Mouse (Mus musculus) CH12.LX (cell line): ENCODE measurements around the gene Myo9b. TPM values are rescaled to one million over a fixed set of nuclear protein-coding genes. Genes with fewer than 3 reads are reported as not detected.
A peak's percentile ranks its signal among the peaks of the same experiment; 100 is the strongest.

Source experiments
- DNase-seq: peaks from one replicate; pipeline ENCODE4 v3.0.0-alpha.2; 2013; ENCODE audit errors: extremely low read depth
- H3K27ac ChIP-seq: 2 replicates; pipeline ENCODE4 v1.5.1; 2012; ENCODE audit warnings: low read depth, mild to moderate bottlenecking, control low read depth, moderate library complexity; ENCODE audit not compliant: insufficient read depth
- H3K27me3 ChIP-seq: replicated peaks from 2 replicates; pipeline ENCODE3; 2012; ENCODE audit warnings: inconsistent platforms
- H3K36me3 ChIP-seq, 2 experiments: replicated peaks in 1 of 2; 2 replicates each; pipeline versions ENCODE3 to v1.6.1; 2012; ENCODE audit warnings: inconsistent platforms in 1 of 2, low read length in 1 of 2, mild to moderate bottlenecking in 1 of 2, mixed read lengths in 1 of 2, moderate library complexity in 1 of 2; ENCODE audit not compliant: control insufficient read depth in 1 of 2, insufficient read depth in 1 of 2
- H3K4me1 ChIP-seq, 2 experiments: 2 replicates each; pipeline ENCODE4 v1.6.1; 2012; ENCODE audit warnings: inconsistent platforms in 1 of 2, moderate library complexity in 1 of 2; ENCODE audit not compliant: insufficient read depth in 2 of 2, control insufficient read depth in 1 of 2
- H3K4me2 ChIP-seq: 2 replicates; pipeline ENCODE4 v1.6.1; 2012; ENCODE audit warnings: low read depth, mild to moderate bottlenecking, control low read depth; ENCODE audit not compliant: poor library complexity, insufficient read depth, severe bottlenecking
- H3K4me3 ChIP-seq, 3 experiments: fragments of 150-350 bp in 1 of 3; sonication (generic) in 1 of 3; replicated peaks in 1 of 3; 2 replicates each; pipeline versions ENCODE3 to v1.5.1; 2011 to 2012; ENCODE audit warnings: low read depth in 2 of 3, low read length in 2 of 3, mild to moderate bottlenecking in 2 of 3, moderate library complexity in 2 of 3, control low read depth in 1 of 3, improper control_type of control experiment in 1 of 3, inconsistent platforms in 1 of 3, mixed read lengths in 1 of 3; ENCODE audit not compliant: poor library complexity in 1 of 3
- H3K79me2 ChIP-seq: replicated peaks from 2 replicates; pipeline ENCODE4 v1.6.1; 2012; ENCODE audit warnings: mild to moderate bottlenecking, moderate library complexity; ENCODE audit not compliant: control insufficient read depth, poor library complexity, insufficient read depth, severe bottlenecking; ENCODE audit errors: extremely low read depth
- H3K9ac ChIP-seq: 2 replicates; pipeline ENCODE4 v1.6.1; 2012; ENCODE audit warnings: low read depth, mild to moderate bottlenecking, control low read depth, moderate library complexity; ENCODE audit not compliant: insufficient read depth
- H3K9me3 ChIP-seq: replicated peaks from 2 replicates; pipeline ENCODE3; 2012; ENCODE audit warnings: low read length, inconsistent platforms, mixed read lengths
- BHLHE40 ChIP-seq: IDR thresholded peaks from 2 replicates; pipeline ENCODE4 v1.6.1; 2011; ENCODE audit warnings: mild to moderate bottlenecking, low read depth, low read length, improper control_type of control experiment
- CHD2 ChIP-seq: IDR thresholded peaks from 2 replicates; pipeline ENCODE4 v1.6.1; 2011; ENCODE audit warnings: low read length, improper control_type of control experiment
- CTCF ChIP-seq, 2 experiments: IDR thresholded peaks in 1 of 2; conservative IDR thresholded peaks in 1 of 2; 2 replicates each; pipeline ENCODE4 v1.5.1; 2011 to 2012; ENCODE audit warnings: low read depth in 2 of 2, low read length in 2 of 2, improper control_type of control experiment in 1 of 2, inconsistent platforms in 1 of 2, mild to moderate bottlenecking in 1 of 2, moderate library complexity in 1 of 2
- HCFC1 ChIP-seq: IDR thresholded peaks from 2 replicates; pipeline ENCODE4 v1.6.1; 2012; ENCODE audit warnings: low read depth, mild to moderate bottlenecking, inconsistent platforms, low read length, improper control_type of control experiment
- JUN ChIP-seq: IDR thresholded peaks from 2 replicates; pipeline ENCODE4 v1.6.1; 2011; ENCODE audit warnings: low read depth, mild to moderate bottlenecking, low read length, improper control_type of control experiment, moderate library complexity; ENCODE audit not compliant: insufficient read depth
- KAT2A ChIP-seq: IDR thresholded peaks from 2 replicates; pipeline ENCODE4 v1.6.1; 2012; ENCODE audit warnings: low read length, improper control_type of control experiment, inconsistent platforms; ENCODE audit not compliant: insufficient replicate concordance
- MAFK ChIP-seq: IDR thresholded peaks from 2 replicates; pipeline ENCODE4 v1.6.1; 2011; ENCODE audit warnings: low read length, improper control_type of control experiment; ENCODE audit not compliant: insufficient replicate concordance
- MXI1 ChIP-seq: IDR thresholded peaks from 2 replicates; pipeline ENCODE4 v1.6.1; 2011; ENCODE audit warnings: mild to moderate bottlenecking, low read depth, low read length, improper control_type of control experiment
- POLR2AphosphoS2 ChIP-seq: IDR thresholded peaks from 2 replicates; pipeline ENCODE4 v1.6.1; 2011; ENCODE audit warnings: low read depth, low read length, improper control_type of control experiment
- RAD21 ChIP-seq: IDR thresholded peaks from 2 replicates; pipeline ENCODE4 v1.6.1; 2011; ENCODE audit warnings: low read depth, mild to moderate bottlenecking, low read length, improper control_type of control experiment, moderate library complexity
- SIN3A ChIP-seq: IDR thresholded peaks from 2 replicates; pipeline ENCODE4 v1.6.1; 2012; ENCODE audit warnings: low read length, improper control_type of control experiment, inconsistent platforms
- USF2 ChIP-seq: conservative IDR thresholded peaks from 2 replicates; pipeline ENCODE4 v1.6.1; 2011; ENCODE audit warnings: low read depth, low read length, improper control_type of control experiment
- ZC3H11A ChIP-seq: IDR thresholded peaks from 2 replicates; pipeline ENCODE4 v1.6.1; 2012; ENCODE audit warnings: low read depth, mild to moderate bottlenecking, inconsistent platforms, low read length, improper control_type of control experiment
- ZKSCAN1 ChIP-seq: IDR thresholded peaks from 2 replicates; pipeline ENCODE4 v1.6.1; 2012; ENCODE audit warnings: low read depth, inconsistent platforms, low read length, improper control_type of control experiment, borderline replicate concordance
- ZMIZ1 ChIP-seq: IDR thresholded peaks from 2 replicates; pipeline ENCODE4 v1.6.1; 2012; ENCODE audit warnings: low read depth, mild to moderate bottlenecking, inconsistent platforms, low read length, improper control_type of control experiment
- ZNF384 ChIP-seq: IDR thresholded peaks from 2 replicates; pipeline ENCODE4 v1.6.1; 2012; ENCODE audit warnings: low read depth, low read length, improper control_type of control experiment, inconsistent platforms
- dilution Hi-C: fragments of 300-500 bp; cut with MboI; formaldehyde crosslinking; loops from 2 replicates; pipeline ENCODE4 v1.14.3; 2020; ENCODE audit warnings: low sequenced_read_pairs; ENCODE audit not compliant: extremely low pct_unique_long_range_greater_than_20kb, extremely low pct_ligation_motif_present
- in situ Hi-C: fragments of 300-500 bp; cut with MboI; formaldehyde crosslinking; loops from 3 replicates; pipeline ENCODE4 v1.14.3; 2019; ENCODE audit warnings: low sequenced_read_pairs, low pct_ligation_motif_present, low pct_unique_long_range_greater_than_20kb, mixed read lengths
- polyA plus RNA-seq: library from polyadenylated mRNA; unstranded; fragments of >175 nt; gene quantifications from 2 replicates; pipeline ENCODE4 v1.2.1, GENCODE M21; 2012; ENCODE audit warnings: low read depth; ENCODE audit not compliant: insufficient read length
- total RNA-seq, 2 experiments: library from RNA; depleted of rRNA; stranded (reverse); fragments of 300-350 nt in 1 of 2; fragments of >200 nt in 1 of 2; gene quantifications; 2 replicates each; pipeline ENCODE4 v1.2.3; 2012 to 2014

Gene Myo9b
- total and polyA plus RNA-seq, 3 experiments = 14.2 to 36.2 (median 29.0) TPM

DNA sequence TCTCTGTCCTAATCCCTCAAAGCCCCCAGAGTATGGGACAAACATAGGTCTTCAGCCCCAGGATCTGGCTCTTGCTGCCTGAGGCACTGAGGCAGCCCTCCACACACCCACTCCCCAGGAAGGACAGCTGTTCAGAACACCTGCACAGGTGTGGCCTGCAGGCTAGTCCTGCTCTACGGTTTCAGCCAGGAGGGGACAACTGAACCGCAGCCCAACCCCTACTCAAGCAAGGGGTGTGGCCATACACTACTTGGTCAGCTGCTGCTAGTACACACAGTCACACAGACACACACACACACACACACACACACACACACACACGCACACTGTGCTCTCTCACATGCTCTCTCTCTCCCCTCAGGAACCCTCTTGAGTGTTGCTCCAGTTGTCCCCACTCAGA lies 111.3 kb downstream of the Myo9b start:
- no peaks in the 10 kb centered on the region for H3K27me3 ChIP-seq
- dilution Hi-C loops = no loop called here
- no peaks in the 10 kb centered on the region for H3K9me3 ChIP-seq
- H3K79me2 ChIP-seq = no peaks in the 10 kb centered on the region
- H3K4me2 ChIP-seq = no peak overlapping the region
- peaks cover 15 to 41% of the 10 kb centered on the region in 2 experiments for H3K4me1 ChIP-seq
- in situ Hi-C loops = no loop called here
- H3K36me3 ChIP-seq = no peaks in the 10 kb centered on the region
- TF ChIP-seq MAFK (no peak), SIN3A (no peak)
- no peak overlapping the region for H3K9ac ChIP-seq
- no peak for DNase-seq
- H3K4me3 ChIP-seq = no peak overlapping the region
- H3K27ac ChIP-seq = no peak overlapping the region

DNA sequence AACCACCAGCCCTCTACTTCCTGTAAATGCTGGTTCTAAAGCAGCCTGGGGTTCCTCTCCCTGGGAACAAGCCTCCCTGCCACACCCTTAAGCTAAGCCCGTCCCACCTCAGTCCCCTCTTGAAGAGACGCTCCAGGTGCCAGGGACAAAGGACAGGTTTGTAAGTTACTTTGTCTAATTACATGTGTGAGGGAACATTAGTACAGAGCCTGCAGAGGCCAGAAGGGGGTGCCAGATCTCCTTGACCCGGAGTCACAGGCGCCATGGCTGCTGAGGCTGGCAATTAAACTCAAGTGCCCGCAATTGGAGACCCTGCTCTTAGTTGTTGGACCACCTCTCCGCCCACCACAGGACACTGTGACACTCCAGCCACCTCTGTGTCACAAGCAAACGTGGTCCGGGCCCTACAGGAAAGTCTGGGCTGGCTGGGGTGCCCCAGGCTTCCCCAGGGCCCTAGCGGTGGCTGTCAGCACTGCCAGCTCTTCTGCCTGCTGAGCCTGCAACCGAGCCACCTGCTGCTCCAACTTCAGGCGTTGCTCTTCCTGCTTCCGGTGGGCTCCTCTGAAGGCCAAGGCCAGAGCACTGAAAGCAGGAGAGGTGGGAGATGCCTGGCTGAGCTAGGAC lies 112.8 kb downstream of the Myo9b start:
- Histone ChIP-seq H3K9ac (no peak overlapping the region), H3K27me3 (no peaks in the 10 kb centered on the region), H3K79me2 (no peaks in the 10 kb centered on the region), H3K9me3 (no peaks in the 10 kb centered on the region), H3K27ac (no peak overlapping the region), H3K36me3 (no peaks in the 10 kb centered on the region), H3K4me3 (no peak overlapping the region), H3K4me2 (no peak overlapping the region), H3K4me1 (peaks cover 5 to 26% of the 10 kb centered on the region in 2 experiments)
- DNase-seq = no peak
- dilution Hi-C loops (no loop called here), in situ Hi-C loops (no loop called here)
- peak in 1 of 2 experiments; percentile 44; a peak in 2 of 4 replicates for TF ChIP-seq CTCF (conservative IDR thresholded peaks at IDR 0.05 in 1 of 2, IDR thresholded peaks at IDR 0.05 in 1 of 2; ENCODE audit: low read depth in 2 of 2, low read length in 2 of 2)
- no peak for TF ChIP-seq KAT2A
- TF ChIP-seq SIN3A = no peak
- TF ChIP-seq RAD21 = peak; percentile 18
- TF ChIP-seq, all 38 proteins: peak for 2

DNA sequence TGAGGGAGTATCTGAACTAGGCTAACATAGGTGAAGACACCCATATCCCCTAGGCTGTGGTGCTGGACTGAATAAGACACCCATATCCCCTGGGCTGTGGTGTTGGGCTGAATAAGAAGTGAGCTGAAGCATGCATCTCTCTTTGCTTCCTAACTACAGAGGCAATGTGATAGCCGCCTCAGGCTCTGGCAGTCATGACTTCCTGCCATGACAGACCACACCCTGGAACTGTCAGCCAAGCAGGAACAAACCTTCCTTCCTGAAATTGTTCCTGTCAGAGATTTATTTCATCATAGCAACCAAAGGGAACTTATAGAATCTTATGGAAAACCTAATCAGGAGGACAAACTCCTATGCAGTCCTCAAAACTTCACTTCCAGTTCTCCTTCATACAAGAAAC lies 115.8 kb downstream of the Myo9b start:
- dilution Hi-C loops = no loop called here
- H3K27me3 ChIP-seq = no peaks in the 10 kb centered on the region

More for the DNA sequence above, 115.8 kb downstream of the Myo9b start:
- Histone ChIP-seq H3K79me2 (no peaks in the 10 kb centered on the region), H3K9me3 (no peaks in the 10 kb centered on the region), H3K27ac (no peak overlapping the region), H3K4me3 (no peak overlapping the region), H3K36me3 (no peaks in the 10 kb centered on the region), H3K9ac (no peak overlapping the region), H3K4me2 (no peak overlapping the region), H3K4me1 (peaks cover 9 to 34% of the 10 kb centered on the region in 2 experiments)
- no peak for DNase-seq
- in situ Hi-C loops = no loop called here
- TF ChIP-seq JUN (no peak), USF2 (no peak), CHD2 (no peak), MXI1 (no peak), ZMIZ1 (no peak), ZNF384 (no peak), HCFC1 (no peak), RAD21 (no peak), BHLHE40 (no peak), ZC3H11A (no peak), POLR2AphosphoS2 (no peak), ZKSCAN1 (no peak), KAT2A (no peak)
